Mouse (Mus musculus): ENCODE measurements at regions not wholly inside any gene's neighbourhood (a gene's known extent, or its start where the extent isn't known, plus 50 kb on each side); places are given as distances from the start of the nearest gene placed in this dataset.

- TF ChIP-seq POLR2A (IDR thresholded peaks at IDR 0.05; ENCODE audit: control insufficient read depth in 1 of 2, insufficient read depth in 1 of 2, low read depth in 1 of 2, low read length in 2 of 2, poor library complexity in 1 of 2) = no peak
- TF ChIP-seq CTCF (IDR thresholded peaks at IDR 0.05 in 2 of 3, conservative IDR thresholded peaks at IDR 0.05 in 1 of 3; ENCODE audit: control insufficient read depth in 1 of 3, insufficient read depth in 1 of 3, low read depth in 2 of 3, low read length in 3 of 3, poor library complexity in 1 of 3, severe bottlenecking in 1 of 3) = no peak
These were observed 173.4 kb downstream of the Zfp36l1 start for GRCm38 (mm10) chr12:79939436-79939835.
